Mouse (Mus musculus): ENCODE measurements around the gene Bicc1. TPM values are rescaled to one million over a fixed set of nuclear protein-coding genes. Genes with fewer than 3 reads are reported as not detected.

Gene Bicc1
- polyA plus RNA-seq, 2 experiments from 2014 or later: 0.17 TPM; not detected in 1

- ATAC-seq: no peak
These were observed 222.1 kb downstream of the Bicc1 start for GRCm38 (mm10) chr10:70937450-70937849.

GRCm38 (mm10) chr10:70936008-70936407 lies 223.5 kb downstream of the Bicc1 start:
- ATAC-seq: no peak

- ATAC-seq: no peak
These were observed 233.4 kb downstream of the Bicc1 start for GRCm38 (mm10) chr10:70926126-70926525.

GRCm38 (mm10) chr10:70924348-70924747 lies 235.2 kb downstream of the Bicc1 start:
- ATAC-seq: no peak

- no peak for ATAC-seq
These were observed 235.6 kb downstream of the Bicc1 start for GRCm38 (mm10) chr10:70923936-70924335.

- no peak for ATAC-seq
These were observed 238.0 kb downstream of the Bicc1 start for GRCm38 (mm10) chr10:70921481-70921880.

- no peak for ATAC-seq
These were observed 239.6 kb downstream of the Bicc1 start for GRCm38 (mm10) chr10:70919851-70920250.

- ATAC-seq: no peak
These were observed 240.4 kb downstream of the Bicc1 start for GRCm38 (mm10) chr10:70919031-70919663.

GRCm38 (mm10) chr10:70916697-70917096 lies 242.8 kb downstream of the Bicc1 start:
- no peak for ATAC-seq

- ATAC-seq: no peak
These were observed 244.4 kb downstream of the Bicc1 start for GRCm38 (mm10) chr10:70915096-70915495.

GRCm38 (mm10) chr10:70903936-70904335 lies 255.6 kb downstream of the Bicc1 start:
- ATAC-seq: no peak

- no peak for ATAC-seq
These were observed 256.6 kb downstream of the Bicc1 start for GRCm38 (mm10) chr10:70902751-70903485.

GRCm38 (mm10) chr10:70901193-70901875 lies 258.2 kb downstream of the Bicc1 start:
- ATAC-seq: no peak

- ATAC-seq: no peak
These were observed 263.6 kb downstream of the Bicc1 start for GRCm38 (mm10) chr10:70895891-70896290.

- no peak for ATAC-seq
These were observed 281.5 kb downstream of the Bicc1 start for GRCm38 (mm10) chr10:70878046-70878445.

GRCm38 (mm10) chr10:70877631-70878030 lies 281.9 kb downstream of the Bicc1 start:
- ATAC-seq: no peak

- ATAC-seq: no peak
These were observed 283.0 kb downstream of the Bicc1 start for GRCm38 (mm10) chr10:70876522-70876921.

- no peak for ATAC-seq
These were observed 283.4 kb downstream of the Bicc1 start for GRCm38 (mm10) chr10:70876119-70876518.

GRCm38 (mm10) chr10:70874994-70875538 lies 284.4 kb downstream of the Bicc1 start:
- ATAC-seq: no peak
